Mouse (Mus musculus) heart, postnatal 14 days (tissue): ENCODE results near the gene Slc22a16. TPM values are rescaled to one million over a fixed set of nuclear protein-coding genes. Genes with fewer than 3 reads are reported as not detected.

Source experiments
- DNase-seq, 2 experiments: peaks; one replicate each; pipeline ENCODE4 v3.0.0; 2021 to 2022
- intact Hi-C: fragments of 180-260 bp; cut with DNase I; formaldehyde crosslinking; loops from one replicate; pipeline ENCODE4 v1.15.1; 2025
- total RNA-seq, 2 experiments: library from RNA; stranded (reverse); gene quantifications; 2 replicates each; pipeline ENCODE4 v1.2.3; 2021

The Slc22a16 gene
- total RNA-seq, 2 experiments from 2014 or later = not detected

DNA sequence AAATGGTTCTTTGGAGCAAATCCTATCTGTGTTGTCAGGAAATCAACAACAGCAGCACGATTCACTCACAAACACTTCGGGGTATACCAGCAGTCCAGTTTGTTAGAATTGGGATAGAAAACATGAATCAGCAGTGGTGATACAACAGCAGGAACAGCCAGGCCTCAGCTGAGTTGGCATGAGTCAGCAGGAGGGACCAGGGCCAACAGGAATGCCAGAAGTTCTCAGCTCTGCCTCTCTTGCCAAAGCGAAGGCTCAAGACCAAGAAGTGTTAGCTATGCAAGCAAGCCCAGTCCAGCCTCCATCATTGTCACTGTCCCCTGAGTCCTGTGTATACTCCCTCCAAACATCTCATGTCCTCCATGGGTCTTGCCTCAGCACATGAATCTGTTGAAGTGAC lies 27.0 kb downstream of the Slc22a16 start:
- DNase-seq = peak in 1 of 2 experiments; percentile 33
- intact Hi-C loops = no loop called here

DNA sequence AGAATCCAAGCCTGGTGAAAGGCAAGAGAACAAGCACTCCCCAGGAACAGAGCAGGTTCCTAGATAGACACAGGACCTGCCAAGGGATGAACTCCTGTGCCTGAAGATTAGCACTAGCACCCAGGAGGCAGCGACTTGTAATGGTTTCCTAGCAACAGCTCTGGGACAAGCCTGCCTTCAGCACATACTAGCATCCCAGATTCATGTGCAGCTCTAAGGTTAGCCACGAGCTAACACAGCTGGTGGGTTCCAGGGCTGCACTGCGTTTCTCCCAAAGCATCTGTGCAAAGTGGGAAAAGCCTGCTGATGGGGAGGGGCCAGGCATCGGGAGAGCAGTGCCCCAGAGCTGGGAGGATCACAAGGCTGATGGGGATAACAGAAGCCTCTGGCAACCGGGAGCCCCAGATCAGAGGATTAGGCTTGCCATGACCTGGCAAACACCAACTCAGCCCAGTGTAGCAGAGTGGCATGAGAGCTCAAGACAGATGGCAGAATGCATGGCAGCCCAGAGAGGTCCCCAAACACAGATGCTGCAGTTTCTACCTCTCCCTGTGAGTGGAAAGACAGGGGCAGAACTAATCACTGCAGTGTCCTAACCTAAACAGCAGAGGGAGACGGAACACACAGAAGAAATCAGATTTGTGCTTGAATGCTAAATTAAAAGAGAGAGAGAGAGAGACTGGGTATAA lies 34.7 kb downstream of the Slc22a16 start:
- no peak for DNase-seq
- intact Hi-C loops = no loop called here

DNA sequence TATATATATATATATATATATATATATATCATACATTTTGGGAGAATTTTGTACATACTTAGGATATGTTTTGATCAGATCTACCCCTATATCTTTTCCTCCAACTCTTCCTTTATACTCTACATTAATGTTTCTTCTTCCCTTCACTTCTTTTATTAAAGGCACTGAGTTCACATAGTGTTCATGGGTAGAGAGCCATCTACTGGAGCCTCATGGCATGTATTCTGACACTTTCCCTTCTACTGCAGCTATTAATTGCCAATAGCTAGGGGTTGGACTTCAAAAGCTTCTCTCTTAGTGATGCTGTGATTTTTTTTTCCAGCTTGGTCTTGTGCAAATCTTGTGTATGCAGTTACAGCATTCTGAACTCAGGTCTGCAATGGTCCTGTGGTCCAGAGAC lies 47.8 kb downstream of the Slc22a16 start:
- no peak for DNase-seq
- intact Hi-C loops = no loop called here

DNA sequence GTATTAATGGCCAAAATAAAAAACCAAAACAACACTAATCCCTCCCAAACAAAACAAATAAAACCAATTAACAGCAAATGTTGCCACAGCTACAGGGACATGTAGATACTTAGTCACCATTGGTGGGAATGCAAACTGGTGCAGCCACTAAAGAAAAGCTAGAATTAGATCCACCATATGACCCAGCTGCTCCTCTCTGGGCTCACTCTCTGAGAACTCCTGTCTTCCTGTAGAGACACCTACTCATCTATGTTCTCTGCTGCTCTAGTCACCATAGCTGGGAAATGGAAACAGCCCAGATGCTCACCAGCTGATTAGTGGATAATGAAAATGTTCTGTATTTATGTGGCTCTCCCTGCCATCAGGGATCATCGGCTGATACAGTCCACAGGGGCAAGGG lies 49.6 kb downstream of the Slc22a16 start:
- intact Hi-C loops = loop anchor here (10.0 kb wide), 1 partner anchor 365 kb away; the partner anchor contains the start of gene Gtf3c6
- no peak for DNase-seq

DNA sequence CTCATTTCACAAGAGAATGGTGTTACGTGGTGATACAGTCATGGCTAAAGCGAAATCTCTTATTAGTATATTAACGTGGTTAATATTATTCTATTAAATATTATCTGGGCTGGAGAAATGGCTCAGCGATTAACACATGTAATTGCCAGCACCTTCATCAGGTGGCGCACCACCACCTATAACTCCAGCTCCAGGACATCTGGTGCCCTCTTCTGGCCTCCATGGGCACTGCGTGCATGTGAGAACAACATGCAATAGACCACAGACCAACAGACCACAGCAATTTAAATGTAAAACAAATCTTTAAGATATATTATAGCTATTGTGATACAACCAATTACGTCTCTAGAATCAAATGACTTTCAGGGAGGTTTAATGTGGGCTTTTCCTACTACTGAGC lies 59.0 kb downstream of the Slc22a16 start:
- intact Hi-C loops = loop anchor here (10.0 kb wide), 1 partner anchor 374 kb away; the partner anchor contains the start of gene Gtf3c6
- DNase-seq = peak; percentile 26 to 70

DNA sequence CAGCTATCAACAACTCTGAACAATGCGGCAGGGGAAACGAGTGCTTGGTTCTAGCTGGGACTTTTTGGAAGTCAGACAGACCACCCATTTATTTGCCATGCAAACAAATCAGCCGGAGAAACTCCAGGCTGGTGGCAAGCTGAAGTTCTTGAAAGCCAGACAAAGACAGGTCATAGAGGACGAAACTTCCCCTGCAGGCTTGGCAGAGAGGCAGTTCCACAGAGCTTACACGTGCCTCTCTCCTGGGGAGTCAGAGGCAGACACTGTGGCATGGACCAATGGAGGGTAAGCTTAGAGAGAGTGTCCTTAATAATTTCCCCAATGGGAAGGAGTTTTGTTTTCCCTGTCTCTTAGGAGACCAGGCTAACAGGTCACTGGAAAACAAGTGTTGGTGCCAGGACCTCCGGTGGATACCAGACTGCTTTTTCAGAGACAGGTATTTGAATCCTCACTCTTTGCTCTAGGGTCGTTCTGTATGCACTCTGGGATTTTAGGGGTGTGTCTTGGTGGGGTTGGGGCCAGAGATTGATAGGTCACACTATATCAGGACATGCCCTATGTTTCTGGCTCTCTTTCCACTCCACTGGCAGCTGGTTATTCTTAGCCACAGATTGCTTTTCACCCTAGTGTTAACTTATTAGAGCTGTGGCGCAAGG lies 59.6 kb downstream of the Slc22a16 start, which contains the start of gene Ddo:
Gene Ddo, plus strand, starts transcription at position 356 of the 656 bp plus-strand sequence.
- intact Hi-C loops = loop anchor here (10.0 kb wide), 1 partner anchor 375 kb away; the partner anchor contains the start of gene Gtf3c6
- peak; percentile 47 to 69 for DNase-seq

DNA sequence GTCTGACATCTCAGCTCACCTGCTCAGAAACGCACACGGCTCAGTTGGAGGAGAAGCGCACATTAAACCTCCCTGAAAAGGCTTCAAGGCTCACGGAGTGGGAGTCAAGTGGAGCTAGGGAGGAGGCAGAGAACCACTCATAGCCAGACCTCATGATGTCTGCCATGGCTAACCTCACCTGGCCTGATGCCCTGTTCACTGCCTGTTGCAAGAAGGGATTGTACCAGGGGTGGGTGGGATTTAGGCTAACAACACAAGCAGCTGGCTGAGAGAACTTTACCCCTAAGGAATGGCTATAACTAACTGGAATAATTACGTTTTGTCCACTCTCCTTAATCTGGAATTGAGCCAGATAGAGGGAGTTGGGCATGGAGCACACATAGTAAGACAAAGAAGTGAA lies 60.3 kb downstream of the Slc22a16 start:
- DNase-seq = peak; percentile 29 to 63

DNA sequence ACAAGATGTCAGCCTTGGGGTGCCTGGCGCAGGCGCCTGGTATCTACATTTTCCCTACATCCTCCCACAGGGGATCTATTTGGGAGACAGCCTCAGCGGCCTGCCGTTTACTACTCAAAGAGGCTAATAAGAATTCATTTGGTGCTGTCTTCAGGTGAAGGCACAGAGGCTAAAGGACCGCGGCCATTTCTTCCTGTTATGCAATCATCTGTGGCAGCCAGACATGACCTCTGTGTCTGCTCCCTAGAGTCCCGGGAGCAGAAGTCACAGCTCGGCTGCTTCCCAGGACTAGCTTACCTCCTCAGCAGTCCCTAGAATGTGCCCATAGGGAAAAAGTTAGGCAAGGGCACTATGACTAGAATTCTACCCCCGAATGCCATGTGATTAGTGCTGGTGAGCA lies 60.8 kb downstream of the Slc22a16 start:
- DNase-seq = no peak
- intact Hi-C loops = no loop called here

More for the DNA sequence above, 60.3 kb downstream of the Slc22a16 start:
- intact Hi-C loops = no loop called here

GRCm38 (mm10) chr10:40632087-40632486 lies 62.0 kb downstream of the Slc22a16 start:
- no peak for DNase-seq
- intact Hi-C loops = no loop called here

DNA sequence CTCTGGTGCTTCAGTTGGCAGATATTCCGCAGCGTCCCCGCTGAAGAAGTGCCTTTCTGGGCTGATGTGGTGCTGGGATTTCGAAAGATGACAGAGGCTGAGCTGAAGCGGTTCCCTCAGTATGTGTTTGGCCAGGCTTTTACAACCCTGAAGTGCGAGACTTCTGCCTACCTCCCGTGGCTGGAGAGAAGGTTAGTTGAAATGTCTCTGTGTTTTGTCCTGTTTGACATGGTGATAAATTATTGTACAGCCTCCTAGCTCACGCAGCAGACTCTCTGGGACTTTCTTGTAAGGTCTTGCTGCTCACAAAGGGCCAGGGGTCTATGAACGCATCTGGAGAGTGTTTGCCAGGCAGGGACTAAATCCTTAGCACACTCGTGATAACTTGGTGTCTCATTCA lies 67.2 kb downstream of the Slc22a16 start:
- DNase-seq = no peak
- intact Hi-C loops = no loop called here

- intact Hi-C loops = no loop called here
- peak; percentile 14 to 18 for DNase-seq
These were observed 68.1 kb downstream of the Slc22a16 start for GRCm38 (mm10) chr10:40638276-40638675.

GRCm38 (mm10) chr10:40638823-40639819 lies 69.0 kb downstream of the Slc22a16 start:
- DNase-seq = no peak
- intact Hi-C loops = no loop called here

DNA sequence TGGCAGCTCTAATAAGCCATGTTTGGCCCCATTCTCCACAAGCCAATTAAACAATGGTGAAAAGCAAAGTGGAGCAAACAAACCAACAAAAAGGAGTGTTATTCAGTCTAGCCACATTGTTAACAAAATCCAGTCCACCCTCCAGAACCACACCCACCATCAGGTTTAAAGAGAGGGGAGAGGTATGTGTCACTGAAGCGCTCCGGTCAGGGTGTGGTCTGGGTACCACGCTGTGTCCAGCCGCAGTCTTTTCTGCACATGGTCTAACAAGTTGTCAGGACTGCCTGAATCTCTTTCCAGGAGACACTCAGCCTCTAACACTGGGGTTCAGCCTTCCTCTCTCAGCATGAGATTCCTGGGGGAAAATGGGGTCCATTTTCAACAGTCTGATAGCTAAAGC lies 70.3 kb downstream of the Slc22a16 start:
- intact Hi-C loops = no loop called here
- no peak for DNase-seq

DNA sequence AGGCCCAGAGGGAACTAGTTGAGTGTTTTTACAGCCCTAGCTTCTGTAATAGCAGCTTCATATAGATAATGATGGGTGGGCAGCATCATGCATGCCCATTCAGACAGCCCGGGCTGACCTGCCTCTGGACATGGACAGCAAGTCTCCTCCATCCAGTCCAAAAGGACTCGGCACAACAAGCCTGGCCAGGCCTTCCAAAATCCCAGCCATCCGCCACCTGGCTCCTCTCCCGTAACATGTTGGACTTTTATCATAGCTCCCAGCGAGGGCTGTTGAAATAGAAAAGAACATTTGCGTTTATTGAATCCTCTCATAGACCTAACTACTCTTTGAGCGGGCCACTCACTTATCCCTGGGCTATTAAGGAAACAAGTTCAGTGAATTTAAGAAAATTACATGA lies 71.8 kb downstream of the Slc22a16 start:
- intact Hi-C loops = no loop called here

DNA sequence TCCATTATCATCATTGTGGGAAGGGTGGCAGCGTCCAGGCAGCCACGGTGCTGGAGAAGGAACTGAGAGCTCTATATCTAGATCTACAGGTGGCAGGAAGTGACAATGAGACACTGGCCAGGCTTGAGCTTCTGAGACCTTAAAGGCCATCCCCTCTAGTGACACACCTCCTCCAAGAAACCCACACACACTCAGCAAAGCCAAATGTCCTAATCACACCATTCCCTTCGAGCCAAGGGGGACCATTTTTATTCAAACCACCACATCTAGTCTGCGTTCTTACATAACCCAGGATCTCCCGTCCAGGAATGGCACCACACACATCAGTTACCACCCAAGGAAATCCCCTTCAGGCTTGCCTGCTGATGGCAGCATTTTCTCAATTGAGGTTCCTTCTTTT lies 73.0 kb downstream of the Slc22a16 start:
- intact Hi-C loops = no loop called here
- no peak for DNase-seq

More for the DNA sequence above, 71.8 kb downstream of the Slc22a16 start:
- peak; percentile 27 to 36 for DNase-seq

GRCm38 (mm10) chr10:40644456-40644855 lies 74.3 kb downstream of the Slc22a16 start:
- intact Hi-C loops = no loop called here
- DNase-seq = no peak

DNA sequence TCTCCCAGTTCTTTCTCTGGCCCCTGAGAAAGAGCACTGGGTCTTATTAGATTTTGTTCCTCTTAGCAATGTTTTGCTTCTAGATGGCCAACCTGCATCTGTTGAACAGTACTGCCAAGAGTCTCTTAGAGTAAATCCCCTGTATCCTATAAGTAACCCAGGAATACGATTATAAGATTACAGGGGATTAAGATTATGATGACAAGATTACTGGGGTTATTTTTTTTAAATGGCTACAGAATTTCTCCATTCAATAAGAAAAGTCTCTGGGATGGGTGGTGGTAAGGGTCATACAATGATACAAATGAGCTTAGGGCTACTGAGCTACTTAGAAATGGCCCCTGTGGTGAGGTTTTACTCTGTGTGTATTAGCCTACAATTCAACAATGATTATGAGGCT lies 75.2 kb downstream of the Slc22a16 start:
- DNase-seq = no peak
- intact Hi-C loops = loop anchor here (5.0 kb wide), 1 partner anchor 637 kb away; no protein-coding TSS in a partner anchor

- DNase-seq = no peak
- intact Hi-C loops = loop anchor here (2.0 to 5.0 kb wide), 2 partner anchors 236 to 634 kb away; no protein-coding TSS in a partner anchor
These were observed 78.6 kb downstream of the Slc22a16 start for GRCm38 (mm10) chr10:40648776-40649175.

DNA sequence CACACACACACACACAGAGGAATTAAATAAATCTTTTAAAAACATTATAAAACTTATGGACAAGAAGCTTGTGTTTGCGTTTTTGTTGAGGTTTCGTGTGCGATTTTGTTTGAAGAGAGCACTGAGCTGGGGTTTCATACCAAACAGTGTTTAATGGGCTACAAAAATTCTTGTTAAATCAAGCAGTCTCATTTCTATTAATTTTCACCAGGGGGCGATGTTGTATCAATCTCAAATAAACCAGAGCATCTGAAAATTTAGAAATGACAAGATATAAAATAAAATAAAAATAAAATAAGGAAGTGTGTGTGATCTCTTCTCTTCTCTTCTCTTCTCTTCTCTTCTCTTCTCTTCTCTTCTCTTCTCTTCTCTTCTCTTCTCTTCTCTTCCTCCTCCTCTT lies 79.5 kb downstream of the Slc22a16 start:
- no peak for DNase-seq
- intact Hi-C loops = loop anchor here (2.0 to 10.0 kb wide), 3 partner anchors 235 to 633 kb away; no protein-coding TSS in a partner anchor

DNA sequence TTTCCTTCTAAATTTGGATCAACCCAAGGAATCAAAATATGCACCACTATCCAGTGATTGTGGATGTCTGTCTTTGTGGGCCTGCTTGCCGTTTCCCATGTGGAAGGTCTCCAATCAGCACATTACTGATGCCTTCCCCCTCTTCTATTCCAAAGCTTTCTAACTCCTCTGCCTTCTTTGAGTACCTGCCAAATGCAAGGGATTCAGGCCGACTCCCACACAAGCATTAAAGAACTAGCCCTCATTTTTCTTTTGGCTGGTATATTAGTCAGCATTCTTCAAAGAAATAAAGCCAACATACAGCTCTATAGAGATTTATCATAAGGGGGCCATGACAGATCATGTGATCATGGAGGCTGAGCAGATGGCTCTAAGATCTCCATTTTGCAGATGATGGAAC lies 81.5 kb downstream of the Slc22a16 start:
- DNase-seq = no peak
- intact Hi-C loops = loop anchor here (10.0 kb wide), 1 partner anchor 353 kb away; no protein-coding TSS in a partner anchor
